Mouse (Mus musculus) monocyte, adult 5-6 weeks (primary cell): ENCODE results near the gene Dus2. TPM values are rescaled to one million over a fixed set of nuclear protein-coding genes. Genes with fewer than 3 reads are reported as not detected.

Experiments
- ATAC-seq: fragments of 153-309, 156-312 bp; replicated peaks from 2 replicates; pipeline ENCODE4 v1.8.0; 2017; ENCODE audit warnings: mild to moderate bottlenecking; ENCODE audit not compliant: low TSS enrichment, insufficient number of reproducible peaks, severe bottlenecking, poor library complexity, low FRiP score
- total RNA-seq: library from RNA; stranded (forward); fragments of 200-1000, 200-491, 200-594 nt; gene quantifications from 3 replicates; pipeline ENCODE4 v1.2.3, GENCODE M21; 2017

Dus2 gene
- total RNA-seq, 1 experiment from 2014 or later: 16.1 TPM

DNA sequence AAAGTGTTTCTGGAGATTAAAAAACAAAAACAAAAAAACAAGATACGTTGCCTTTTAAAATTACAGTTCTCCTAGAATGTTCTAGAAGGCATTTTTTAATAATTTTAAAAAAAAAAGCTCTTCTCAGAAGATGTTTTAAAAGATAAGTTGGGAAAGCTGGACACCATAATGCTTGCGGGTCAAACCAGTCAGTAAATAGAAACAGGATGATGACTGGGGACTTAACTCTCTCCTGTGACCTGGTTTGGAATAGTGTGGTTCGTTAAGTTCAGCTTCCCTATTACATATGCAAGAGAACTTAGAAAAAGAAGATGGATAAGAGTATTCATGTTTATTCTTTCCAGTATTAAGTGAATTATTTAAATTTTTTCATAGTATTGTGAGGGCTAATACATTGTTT is 69.4 kb downstream of the Dus2 start:
- no peak for ATAC-seq

GRCm38 (mm10) chr8:106061686-106062085 is 70.5 kb downstream of the Dus2 start:
- ATAC-seq: no peak

GRCm38 (mm10) chr8:106063046-106063445 is 71.9 kb downstream of the Dus2 start:
- ATAC-seq: no peak; the same call in 1 of the 2 replicates

DNA sequence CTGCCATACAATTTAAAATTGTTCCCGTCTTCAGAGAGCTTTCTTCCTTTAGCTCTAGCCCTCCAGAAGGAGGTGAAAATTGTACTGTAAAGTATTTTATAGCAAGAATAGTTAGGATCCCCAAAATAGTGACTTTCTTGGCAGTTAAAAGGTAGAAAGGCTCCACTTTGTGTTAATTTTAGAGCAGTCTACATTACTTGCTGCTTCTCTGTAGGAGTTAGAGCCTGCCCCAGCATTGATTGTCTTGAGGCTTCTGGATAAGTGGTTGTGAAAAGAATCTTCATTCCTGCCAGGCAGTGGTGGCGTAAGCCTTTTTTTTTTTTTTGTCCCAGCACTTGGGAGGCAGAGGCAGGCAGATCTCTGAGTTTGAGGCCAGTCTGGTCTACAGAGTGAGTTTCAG is 75.6 kb downstream of the Dus2 start:
- ATAC-seq: no peak

DNA sequence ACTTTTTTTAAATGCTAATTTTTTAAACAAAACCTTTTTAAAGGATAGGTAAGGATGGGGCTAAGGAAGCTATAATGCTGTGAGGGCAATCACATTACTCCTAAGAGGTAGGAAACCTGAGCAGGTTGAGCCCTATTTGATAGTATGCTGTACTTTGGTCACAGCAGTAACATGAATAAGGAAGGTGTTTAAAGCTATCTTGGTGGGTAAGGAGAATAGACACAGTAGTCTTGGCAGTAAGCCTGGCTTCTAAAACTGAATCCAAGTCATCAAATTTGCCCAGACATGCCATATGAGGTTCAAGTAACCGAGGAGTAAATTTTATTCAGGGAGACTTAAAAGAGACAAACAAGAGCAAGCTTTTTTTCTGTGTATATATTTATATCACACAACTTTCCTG is 78.4 kb downstream of the Dus2 start:
- ATAC-seq: no peak

DNA sequence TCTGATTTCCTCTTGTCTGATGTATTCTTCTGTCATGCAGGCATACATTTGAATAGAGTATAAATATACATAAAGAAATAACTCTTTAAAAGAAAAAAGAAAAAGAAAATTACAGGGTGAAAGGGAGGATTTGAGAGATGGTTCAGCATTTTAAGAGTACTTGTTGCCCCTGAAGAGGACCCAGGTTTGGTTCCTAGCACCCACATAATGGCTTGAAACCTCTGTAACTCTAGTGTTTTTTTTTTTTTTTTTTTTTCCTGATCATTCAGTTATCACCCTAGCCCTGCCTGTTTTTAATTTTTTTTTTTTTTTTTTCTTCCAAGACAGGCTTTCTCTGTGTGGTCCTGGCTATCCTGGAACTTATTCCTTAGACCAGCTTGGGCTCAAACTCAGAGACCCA is 81.0 kb downstream of the Dus2 start:
- ATAC-seq: no peak

GRCm38 (mm10) chr8:106074236-106074635 is 83.1 kb downstream of the Dus2 start:
- ATAC-seq: no peak

GRCm38 (mm10) chr8:106074659-106075058 is 83.5 kb downstream of the Dus2 start:
- ATAC-seq: no peak

DNA sequence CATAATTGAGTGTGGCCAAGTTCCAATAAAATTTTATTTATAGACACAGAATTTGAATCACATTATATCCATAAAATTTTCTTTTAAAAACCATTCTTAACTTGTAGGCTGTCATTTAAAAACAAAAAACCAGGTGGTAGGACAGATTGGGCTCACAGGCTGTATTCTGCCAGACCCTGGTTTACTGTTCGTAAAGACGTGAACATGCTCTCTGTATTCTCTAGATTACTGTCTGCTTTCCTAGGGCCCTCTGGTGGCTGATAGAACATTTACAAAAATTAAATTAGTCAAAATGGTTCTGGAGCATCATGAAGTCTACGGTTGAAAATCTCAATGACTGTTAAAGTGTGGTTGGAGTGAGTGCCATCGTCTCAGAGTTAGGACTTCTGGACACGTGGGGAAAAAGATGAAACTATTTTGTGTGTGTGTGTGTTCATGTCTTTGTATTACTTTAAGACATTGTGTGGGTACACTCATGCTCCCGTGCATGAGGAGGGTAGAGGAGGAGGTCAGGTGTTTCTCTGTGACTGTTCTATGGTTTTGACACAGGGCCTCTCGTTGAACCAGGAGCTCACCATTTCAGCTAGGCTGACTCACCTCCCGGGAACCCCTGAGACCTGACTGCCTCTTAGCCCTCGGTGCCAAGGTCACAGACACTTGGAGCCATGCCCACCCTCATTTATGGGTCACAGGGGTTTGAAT is 84.2 kb downstream of the Dus2 start:
- ATAC-seq: no peak

- ATAC-seq: no peak
Measured at GRCm38 (mm10) chr8:106075863-106076174, 84.7 kb downstream of the Dus2 start.

DNA sequence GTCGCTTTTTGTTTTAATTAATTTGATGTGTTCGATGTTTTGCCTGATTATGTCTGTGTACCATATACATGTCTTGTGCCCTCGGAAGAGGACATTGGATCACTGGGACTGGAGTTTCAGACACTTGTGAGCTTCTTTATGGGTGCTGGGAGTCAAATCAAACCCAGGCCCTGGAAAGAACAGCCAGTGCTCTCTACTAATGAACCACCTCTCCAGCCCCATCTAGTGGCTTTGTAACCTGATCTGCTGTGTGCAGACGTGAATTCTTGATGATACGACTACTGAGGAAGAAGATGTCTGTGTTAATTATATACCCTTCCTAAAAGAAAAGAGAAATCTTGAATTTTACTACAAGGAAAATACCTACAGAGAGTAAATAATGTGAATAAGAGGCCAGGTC is 85.5 kb downstream of the Dus2 start:
- ATAC-seq: no peak

DNA sequence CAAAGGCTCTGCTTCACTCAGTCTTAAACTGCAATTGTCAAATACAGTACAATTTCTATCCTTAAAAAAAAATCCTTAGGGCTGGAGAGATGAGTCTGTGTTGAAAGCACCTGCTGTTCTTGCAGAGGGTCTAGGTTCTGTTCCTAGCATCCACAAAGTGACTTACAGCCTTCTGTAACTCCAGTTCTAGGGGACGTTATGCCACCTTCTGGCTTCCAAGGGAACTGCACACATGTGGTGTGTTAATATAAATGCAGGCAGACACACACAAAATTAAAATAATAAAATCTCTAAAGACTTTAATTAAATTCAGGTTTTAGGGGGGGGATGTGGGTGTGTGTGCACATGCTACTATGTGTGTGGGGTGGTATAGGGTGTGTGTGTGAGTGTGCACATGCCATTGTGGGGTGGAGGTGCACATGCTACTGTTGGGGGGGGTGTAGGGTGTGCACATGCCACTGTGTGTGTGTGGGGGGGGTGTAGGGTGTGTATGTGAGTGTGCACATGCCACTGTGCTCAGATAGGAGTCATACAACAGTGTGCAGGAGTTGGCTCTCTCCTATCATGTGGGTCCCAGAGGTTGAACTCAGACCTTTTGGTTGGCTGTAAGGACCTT is 86.4 kb downstream of the Dus2 start:
- ATAC-seq: no peak

DNA sequence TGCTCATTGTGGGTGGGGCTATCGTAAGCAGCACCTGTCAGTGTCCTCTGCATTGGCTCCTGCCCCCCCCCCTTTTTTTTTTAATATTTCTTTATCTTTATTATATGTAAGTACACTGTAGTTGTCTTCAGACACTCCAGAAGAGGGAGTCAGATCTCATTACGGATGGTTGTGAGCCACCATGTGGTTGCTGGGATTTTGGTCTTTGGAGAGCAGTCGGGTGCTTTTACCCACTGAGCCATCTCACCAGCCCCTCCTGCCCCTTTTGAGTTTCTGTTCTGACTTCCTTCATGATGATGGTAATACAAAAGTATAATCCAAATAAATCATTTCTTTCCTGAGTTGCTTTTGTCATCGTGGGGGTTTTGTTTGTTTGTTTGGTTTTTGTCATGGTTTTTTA is 111.2 kb downstream of the Dus2 start:
- ATAC-seq: no peak

Other genes with a start within 250 kb of the Dus2 start
- gene Gfod2, start 232.7 kb upstream of the Dus2 start, total RNA-seq: 0.21 to 2.7 TPM in 2 of 3 replicates, not detected in the other
- gene Ranbp10, start 164.0 kb upstream of the Dus2 start, total RNA-seq: 11.8 to 19.7 TPM (median 13.0 TPM) in 3 replicates
- gene Tsnaxip1, start 163.6 kb upstream of the Dus2 start, total RNA-seq: 0.19 TPM in 1 of 3 replicates, not detected in the others
- 3.6 to 7.3 TPM (median 5.4 TPM) in 3 replicates for gene Cenpt, start 138.1 kb upstream of the Dus2 start, total RNA-seq
- 12.3 to 21.2 TPM (median 20.9 TPM) in 3 replicates for gene Thap11, start 136.2 kb upstream of the Dus2 start, total RNA-seq
- gene Nutf2, start 130.8 kb upstream of the Dus2 start, total RNA-seq: 20.2 to 38.8 TPM (median 28.6 TPM) in 3 replicates
- gene Edc4, start 110.5 kb upstream of the Dus2 start, total RNA-seq: 29.2 to 48.9 TPM (median 46.8 TPM) in 3 replicates
- 3.6 TPM in 1 of 3 replicates, not detected in the others for gene Nrn1l, start 97.8 kb upstream of the Dus2 start, total RNA-seq
- gene Pskh1, start 90.9 kb upstream of the Dus2 start, total RNA-seq: 11.4 to 15.3 TPM (median 11.6 TPM) in 3 replicates
- gene Ctrl, start 57.5 kb upstream of the Dus2 start, total RNA-seq: not detected in 3 replicates
- 98.5 to 154 TPM (median 99.0 TPM) in 3 replicates for gene Psmb10, start 52.9 kb upstream of the Dus2 start, total RNA-seq
- gene Lcat, start 48.0 kb upstream of the Dus2 start, total RNA-seq: not detected in 3 replicates
- 2.7 to 13.5 TPM (median 8.1 TPM) in 3 replicates for gene Slc12a4, start 25.2 kb upstream of the Dus2 start, total RNA-seq
- 0.96 to 1.7 TPM (median 0.97 TPM) in 3 replicates for gene Dpep3, start 11.9 kb upstream of the Dus2 start, total RNA-seq
- 1.2 to 2.1 TPM (median 1.3 TPM) in 3 replicates for gene Dpep2nb, start 14.6 kb downstream of the Dus2 start, total RNA-seq
- gene Ddx28, start 20.5 kb downstream of the Dus2 start, total RNA-seq: 25.7 to 34.8 TPM (median 33.9 TPM) in 3 replicates
- 69.7 to 114 TPM (median 95.6 TPM) in 3 replicates for gene Nfatc3, start 67.5 kb downstream of the Dus2 start, total RNA-seq
- gene Esrp2, start 145.6 kb downstream of the Dus2 start, total RNA-seq: not detected in 3 replicates
- 7.7 to 8.6 TPM (median 8.2 TPM) in 3 replicates for gene Pla2g15, start 159.1 kb downstream of the Dus2 start, total RNA-seq
- gene Slc7a6, start 177.5 kb downstream of the Dus2 start, total RNA-seq: 11.1 to 13.3 TPM (median 13.1 TPM) in 3 replicates
- gene Slc7a6os, start 219.6 kb downstream of the Dus2 start, total RNA-seq: 65.9 to 77.4 TPM (median 66.8 TPM) in 3 replicates
- gene Prmt7, start 219.6 kb downstream of the Dus2 start, total RNA-seq: 9.3 to 14.4 TPM (median 10.9 TPM) in 3 replicates